Mouse (Mus musculus) ovary, postnatal 14 days (tissue): ENCODE measurements around the gene Mepce.
"Not testable (repeated sequence)": the region's sequence is repeated elsewhere in the genome, so short reads cannot be mapped to it uniquely, and the experiment has no call there.

Experiments used
- DNase-seq: peaks from one replicate; pipeline ENCODE4 v3.0.0; 2022; ENCODE audit warnings: low spot score

Gene Mepce

DNA sequence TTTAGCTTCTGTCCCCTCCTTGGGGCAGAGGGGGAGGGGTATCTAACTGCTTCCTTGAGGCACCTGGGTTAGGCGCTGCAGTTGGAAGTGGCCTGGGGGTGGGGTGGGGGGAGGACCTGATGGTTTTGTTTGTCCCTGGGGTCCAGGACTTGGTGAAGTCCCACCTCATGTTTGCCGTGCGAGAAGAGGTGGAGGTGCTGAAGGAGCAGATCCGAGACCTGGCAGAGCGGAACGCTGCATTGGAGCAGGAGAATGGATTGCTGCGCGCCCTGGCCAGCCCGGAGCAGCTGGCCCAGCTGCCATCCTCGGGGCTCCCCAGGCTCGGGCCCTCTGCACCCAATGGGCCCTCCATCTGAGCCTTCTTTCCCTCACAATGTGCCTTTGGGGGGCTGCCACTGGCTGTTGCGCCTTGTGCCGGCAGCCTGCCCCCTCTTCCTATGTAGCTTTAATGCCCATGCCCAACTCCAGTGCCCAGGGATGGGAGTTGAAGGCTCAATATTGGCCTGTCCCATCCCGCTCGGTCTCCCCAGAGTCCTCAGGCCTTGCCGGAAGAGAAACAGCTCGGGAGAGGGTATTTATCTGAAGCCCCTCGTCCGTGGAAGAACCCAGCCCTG, 28.4 kb downstream of the Mepce start:
- DNase-seq, result no peak

DNA sequence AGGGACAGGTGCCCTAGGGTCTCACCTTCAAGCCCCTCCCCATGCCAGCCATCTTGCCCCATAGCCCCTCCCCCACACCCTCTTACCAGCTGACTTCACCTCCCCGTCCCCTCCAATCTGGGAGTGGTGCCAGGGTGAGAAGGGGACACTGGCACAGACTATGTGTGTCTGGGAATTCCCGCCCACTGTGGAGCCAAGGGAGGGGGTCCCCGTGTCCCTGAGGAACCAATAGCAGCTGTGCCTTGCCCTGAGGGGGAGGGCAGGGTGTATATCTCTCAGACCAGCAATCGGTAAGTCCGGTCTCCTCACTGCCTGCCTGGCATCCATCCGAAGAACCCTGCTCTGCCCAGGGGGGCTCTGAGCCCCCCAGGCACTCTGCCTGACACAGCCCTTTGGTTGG, 29.6 kb downstream of the Mepce start:
- DNase-seq, result no peak

DNA sequence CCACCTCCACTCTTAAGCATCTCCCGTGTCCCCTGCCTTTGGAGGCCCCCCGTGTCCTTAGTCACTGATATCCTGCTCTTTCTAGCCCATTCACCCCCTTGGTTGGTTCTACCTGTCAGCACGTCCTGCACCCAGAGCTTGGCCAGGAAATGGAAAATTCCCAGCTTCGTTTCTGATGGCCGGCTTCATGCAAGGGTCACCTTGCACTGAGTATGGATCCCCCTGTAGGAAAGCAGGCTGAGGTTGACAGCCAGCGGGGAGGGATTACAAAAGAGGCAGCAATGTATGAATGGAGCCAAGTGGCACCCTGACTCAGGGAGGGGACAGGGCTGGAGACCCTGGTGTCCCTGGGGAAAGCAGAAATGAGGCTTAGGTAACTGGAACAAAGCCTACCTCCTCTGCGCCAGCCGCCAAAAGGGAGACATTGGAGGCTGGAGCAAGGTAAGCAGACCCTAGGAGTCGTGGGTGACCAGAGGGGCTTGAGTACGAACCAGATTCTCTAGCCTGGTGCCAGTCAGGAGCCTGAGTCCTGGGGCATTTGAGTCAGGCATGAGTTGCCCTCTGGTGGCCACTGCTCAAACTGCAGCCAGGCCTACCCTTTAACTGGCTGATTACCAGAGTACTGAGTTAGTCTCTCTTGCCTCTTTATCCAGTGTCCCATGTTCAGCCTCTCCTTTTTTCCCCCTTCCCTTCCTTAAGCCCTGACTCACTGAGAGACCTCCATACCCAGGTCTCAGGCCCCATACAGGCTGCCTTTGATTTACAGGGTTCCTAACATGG, 30.4 kb downstream of the Mepce start:
- DNase-seq, result peak; percentile 82

DNA sequence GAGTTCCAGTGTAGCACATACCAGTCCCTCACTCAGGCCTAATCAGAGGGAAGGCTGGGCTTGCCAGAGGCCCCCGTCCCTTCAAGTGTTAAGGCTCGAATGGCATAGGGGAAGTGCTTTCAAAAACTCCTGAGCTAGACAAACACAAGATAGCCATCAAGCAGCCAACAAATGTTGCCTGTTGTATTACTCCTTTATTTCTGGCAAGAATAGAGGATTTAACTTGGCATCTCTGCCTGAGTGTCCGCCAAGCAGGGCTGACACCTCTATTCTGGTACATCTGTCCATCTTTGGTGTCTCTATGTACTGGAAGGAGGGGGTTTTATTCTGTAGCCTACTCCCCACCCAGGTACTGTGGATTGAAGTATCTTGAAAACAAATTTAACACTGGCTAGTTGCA, 31.3 kb downstream of the Mepce start:
- no peak for DNase-seq

DNA sequence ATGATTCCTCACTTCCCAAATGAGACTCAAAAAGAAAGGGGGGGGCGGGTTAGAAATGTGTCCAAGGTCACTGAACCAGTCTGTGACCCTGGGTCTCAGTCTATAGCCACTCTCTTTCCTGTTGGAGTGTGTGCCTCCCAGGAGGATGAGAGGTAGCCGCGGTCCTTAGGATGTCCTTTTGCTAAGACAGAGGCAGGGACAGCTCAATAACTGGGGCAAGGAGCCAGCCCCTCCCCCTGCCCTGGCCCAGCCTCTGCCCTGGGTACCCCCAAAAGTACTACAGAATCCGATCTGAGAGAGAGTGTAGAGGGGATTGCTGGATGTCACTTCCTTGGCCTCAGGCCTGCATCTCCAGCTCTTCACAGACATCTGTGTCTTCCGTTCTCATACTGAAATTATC, 32.0 kb downstream of the Mepce start:
- no peak for DNase-seq

DNA sequence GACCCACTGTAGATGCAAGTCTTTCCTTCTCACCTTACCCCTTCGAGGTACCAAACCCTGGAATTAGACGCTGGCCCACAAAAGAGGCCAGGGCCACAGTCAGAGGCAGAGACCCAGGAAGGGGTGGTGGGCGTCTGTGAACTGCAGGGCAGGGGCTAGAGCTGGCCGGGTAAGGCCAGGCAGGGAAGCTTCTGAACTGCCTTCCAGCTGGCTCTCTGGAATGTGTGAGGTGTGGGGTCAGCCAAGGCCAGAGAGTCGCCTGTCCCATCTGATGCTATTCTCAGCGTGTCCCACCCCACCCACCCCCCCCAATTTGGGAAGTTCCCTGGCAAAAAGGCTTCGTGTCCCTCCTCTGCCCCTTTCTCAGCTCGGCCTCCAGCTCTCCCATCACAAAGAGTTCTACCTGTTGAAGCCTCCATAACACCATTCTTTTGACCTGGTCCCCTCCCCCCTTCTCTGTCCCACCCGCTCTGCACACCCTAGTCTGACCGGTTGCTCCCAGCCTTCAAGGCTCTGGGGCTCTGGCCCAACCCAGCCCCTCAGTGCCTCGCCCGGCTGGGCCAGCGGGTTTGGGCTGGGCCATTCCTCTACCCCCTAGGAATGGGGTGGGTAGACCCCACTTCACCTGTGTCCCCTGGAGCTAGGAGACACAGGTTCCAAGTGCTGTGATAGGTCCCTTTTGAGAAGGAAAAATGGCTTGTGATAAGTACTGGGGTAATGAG, 34.2 kb downstream of the Mepce start:
- no peak for DNase-seq

DNA sequence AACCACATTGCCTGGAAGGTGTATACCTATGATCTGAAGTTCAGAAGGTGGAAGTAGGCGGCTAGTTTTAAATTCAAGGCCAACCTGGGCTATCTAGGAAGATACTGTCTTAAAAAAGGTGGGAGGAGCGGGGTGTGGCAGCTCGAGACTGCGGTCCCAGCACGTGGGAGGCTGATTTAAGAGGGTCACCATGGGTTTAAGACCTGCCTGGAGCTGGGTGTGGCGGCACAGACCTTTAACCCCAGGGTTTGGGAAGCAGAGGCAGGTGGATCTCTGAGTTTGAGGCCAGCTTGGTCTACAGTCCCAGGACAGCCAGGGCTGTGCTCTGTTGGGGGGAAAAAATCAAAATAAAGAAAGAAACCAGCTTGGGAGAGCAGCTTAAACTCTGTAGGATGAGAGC, 35.5 kb downstream of the Mepce start:
- DNase-seq, result no peak

DNA sequence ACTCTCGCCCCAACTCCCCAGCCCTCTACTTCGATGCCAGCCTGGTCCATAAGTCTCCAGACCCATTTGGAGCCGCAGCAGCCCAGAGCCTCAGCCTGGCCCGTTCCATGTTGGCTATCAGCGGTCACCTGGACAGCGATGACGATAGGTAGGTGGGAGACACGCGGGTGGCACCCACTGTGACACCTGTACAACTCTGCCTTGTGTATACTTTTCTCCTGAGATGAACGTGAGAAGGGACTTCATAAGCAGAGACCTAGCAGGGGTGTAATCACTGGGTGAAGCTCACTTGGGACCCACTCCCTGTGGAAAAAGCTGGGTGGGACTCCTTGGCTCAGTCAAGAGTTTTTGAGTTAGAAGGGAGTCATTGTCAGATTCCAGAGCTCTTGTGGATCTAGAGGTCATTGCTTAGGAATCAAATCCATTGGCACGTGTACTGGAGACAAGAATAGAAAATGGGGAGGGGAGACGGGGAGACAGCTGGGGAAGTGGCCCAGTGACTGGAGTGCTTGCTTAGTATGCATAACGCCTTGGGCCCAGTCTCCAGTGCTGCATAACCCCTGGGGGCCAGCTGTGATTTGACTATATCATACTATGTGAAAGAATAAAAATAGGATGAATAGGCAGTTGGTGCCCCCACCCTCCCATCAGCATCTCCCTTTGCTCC, 36.1 kb downstream of the Mepce start:
- no peak for DNase-seq

DNA sequence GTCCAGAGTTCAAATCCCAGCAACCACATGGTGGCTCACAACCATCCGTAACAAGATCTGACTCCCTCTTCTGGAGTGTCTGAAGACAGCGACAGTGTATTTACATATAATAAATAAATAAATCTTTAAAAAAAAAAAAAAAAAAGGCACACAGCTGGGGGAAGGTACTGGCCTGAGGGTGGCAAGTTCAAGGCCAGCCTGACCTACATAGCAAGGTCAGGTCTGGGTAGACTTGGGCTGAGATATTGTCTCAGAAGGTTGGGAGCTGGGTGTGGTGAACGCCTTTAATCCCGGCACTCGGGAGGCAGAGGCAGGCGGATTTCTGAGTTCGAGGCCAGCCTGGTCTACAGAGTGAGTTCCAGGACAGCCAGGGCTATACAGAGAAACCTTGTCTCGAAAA, 37.2 kb downstream of the Mepce start:
- not testable (repeated sequence) for DNase-seq

DNA sequence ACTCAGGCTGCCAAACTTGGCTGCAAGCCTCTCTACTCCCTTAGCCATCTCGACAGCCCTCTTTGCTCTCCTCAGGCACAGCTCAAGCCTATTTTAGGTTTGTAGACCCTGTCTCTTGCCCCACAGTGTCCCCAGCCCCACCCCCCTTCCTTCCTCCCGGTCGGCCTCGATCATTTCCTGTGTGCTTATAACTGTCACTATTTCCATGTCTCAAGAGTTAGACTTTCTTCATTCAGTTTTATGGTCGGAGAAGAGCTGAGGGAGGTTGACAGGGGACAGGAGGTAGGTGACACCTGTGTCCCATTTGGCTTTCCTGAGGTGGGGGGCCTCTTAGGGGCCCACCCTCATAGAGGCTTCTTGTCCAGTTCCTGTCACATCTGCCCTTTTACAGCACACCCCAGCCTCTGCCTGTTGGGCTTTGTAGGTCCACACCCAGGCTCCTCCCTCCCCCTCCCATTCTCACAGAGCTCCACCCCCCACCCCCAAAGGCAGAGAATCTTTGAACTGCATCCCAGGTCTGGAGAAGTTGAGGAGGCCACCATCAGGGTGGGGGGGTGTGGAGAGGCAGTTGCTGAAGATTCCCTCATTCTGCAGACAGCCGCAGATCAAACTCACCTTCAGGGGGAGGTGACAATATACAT, 38.1 kb downstream of the Mepce start:
- no peak for DNase-seq

DNA sequence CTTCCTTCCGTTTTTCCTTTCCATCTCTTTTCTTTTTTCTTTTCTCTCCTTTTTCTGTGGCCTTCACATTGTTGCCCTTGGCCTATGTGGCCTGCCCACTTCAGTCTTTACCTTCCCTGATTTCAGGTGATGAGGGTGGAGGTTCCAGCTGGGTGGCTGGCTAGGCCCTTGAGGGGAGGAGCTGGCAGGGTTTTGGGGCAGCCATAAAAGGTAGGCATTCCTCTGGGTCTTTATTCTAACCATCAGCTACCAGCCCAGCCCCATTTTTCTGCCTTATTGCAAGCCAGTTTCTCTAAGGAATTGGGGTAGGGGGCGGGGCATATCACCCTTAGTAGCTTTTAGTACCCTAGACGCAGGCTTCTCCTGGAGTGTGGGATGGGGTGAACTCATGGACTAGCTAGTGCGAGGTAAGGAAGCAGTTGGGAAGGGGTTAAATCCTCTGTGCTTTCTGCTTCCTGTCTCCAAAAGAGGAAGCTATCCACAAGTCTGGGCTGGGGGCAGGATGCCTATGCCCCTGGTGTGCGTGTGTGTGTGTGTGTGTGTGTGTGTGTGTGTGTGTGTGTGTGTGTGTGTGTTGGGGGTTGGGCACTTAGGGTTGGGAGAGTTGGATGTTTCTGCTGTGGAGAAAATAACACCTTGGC, 39.2 kb downstream of the Mepce start:
- DNase-seq, result no peak

DNA sequence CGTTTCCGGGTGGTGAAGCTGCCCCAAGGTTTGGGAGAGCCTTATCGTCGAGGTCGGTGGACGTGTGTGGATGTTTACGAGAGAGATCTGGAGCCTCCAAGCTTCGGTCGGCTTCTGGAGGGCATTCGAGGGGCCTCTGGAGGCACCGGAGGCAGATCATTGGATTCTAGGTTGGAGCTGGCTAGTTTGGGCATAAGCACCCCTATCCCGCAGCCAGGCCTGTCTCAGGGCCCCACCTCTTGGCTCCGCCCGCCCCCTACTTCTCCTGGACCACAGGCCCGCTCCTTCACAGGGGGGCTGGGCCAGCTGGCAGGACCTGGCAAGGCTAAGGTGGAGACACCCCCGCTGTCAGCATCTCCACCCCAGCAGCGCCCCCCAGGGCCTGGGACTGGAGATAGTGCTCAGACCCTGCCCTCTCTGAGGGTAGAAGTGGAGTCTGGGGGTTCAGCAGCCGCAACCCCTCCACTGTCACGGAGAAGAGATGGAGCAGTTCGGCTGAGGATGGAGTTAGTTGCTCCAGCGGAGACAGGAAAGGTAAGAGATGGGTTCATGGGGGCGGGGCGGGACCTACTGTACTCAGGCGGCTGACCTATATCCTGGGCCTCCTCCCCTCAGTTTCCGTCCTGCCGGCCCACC, 40.0 kb downstream of the Mepce start:
- DNase-seq, result no peak

DNA sequence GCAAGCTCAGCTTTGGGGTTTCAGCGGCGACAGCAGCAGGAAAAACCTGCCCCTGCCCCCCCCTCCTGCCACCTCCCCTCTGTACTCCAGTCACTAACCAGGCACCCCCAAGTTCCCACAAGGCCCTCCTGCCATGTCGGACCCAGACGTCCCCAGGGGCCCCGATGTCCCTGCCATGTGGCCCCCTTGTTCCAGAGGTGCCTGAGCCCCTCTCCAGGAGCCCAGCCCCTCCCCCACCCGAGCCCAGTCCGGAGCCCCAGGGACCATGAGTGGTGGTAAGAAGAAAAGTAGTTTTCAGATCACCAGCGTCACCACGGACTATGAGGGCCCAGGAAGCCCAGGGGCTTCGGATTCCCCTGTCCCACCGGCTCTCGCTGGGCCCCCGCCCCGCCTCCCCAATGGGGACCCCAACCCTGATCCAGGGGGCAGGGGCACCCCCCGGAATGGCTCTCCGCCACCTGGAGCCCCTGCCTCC, 40.6 kb downstream of the Mepce start:
- DNase-seq, result no peak

DNA sequence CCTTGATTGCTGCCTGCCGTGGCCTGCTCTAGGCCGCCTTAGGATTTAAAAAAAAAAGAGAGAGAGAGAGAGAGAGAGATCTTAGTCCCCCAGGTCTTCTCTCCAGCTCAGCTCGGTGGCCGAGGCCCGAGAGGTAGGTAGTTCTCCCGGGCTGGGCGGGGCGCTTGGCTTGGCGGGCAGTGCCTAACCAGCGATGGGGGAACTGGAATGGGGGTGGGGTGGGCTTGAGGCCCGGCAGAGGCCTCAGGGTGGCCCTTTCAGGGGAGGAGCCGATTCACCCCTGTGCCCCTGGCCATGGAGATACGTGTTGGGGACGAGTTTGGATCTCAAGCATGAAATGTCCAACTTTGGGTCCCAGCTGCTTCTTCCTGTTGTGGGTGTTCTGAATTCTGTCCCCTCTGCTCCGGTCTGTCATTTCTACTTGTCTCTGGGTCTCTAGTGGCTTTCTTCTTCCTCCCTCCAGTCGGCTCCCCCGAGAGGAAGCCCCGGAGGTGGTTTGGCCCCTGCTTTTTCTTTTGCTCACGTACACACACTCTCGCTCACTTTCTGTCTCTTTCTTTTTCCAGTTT, 41.1 kb downstream of the Mepce start:
- peak; percentile 52 for DNase-seq

DNA sequence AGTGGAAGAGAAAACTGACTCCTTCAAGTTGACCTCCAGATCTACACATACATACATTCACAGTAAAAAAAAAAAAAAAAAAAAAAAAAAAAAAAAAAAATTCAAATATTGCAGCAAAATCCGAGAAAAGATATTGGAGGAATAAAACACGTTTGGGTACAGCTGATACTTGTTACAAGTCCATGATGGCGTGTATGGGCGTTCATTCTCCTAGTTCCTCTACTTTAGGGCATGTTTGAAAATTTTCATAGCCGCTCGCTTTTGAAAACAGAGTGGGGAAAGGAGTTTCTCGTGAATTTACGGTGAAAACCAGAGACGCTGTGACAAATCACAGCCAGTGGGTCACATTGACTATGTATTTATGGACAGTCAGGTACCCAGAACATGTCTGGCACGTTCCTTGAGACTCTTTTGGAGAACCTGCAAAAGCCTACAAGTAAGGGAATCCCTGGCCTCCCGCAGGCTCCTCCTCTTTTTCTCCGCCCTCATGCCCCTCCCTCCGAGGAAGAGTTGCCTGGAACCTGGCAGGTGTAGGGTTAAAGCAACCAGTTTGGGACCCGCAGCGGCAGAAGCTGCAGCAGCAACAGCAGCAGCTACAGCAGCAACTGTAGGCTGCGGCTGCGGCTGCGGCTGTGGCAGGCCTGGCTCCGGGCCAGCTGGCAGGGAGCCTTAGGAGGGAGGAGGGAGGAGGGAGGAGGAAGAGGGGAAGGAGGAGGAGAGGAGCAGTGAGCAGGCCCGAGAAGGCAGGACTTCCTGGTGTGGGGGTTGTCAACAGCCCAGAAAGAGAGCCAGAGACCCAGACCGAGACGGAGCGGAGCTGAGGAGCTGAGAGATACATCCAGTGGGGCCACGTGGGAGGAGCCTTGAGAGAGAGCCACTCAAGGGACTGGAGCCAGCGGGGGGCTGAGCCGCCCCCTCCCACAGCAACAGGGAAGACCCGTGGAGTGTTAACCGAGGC, 42.0 kb downstream of the Mepce start, which contains the start of gene Tsc22d4:
TSS of gene Tsc22d4 (plus strand) at position 517 of the 958 bp plus-strand sequence.
- DNase-seq, result peak; percentile 96

DNA sequence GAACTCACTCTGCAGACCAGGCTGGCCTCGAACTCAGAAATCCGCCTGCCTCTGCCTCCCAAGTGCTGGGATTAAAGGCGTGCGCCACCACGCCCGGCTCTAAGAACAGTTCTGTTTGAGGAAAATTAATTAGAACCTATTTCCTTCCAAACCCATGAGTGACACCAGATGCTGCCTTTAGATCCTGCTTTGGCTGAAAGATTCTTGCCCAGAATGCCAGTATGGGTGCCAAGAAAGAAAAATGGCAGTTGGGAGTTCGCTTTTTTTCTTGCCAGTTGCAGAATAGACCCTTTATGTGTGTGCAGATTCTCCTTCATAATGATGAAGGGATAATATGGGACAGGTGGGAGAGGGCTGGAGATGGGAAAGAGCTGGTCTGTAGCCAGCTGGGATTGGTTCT, 43.3 kb downstream of the Mepce start:
- DNase-seq, result no peak

DNA sequence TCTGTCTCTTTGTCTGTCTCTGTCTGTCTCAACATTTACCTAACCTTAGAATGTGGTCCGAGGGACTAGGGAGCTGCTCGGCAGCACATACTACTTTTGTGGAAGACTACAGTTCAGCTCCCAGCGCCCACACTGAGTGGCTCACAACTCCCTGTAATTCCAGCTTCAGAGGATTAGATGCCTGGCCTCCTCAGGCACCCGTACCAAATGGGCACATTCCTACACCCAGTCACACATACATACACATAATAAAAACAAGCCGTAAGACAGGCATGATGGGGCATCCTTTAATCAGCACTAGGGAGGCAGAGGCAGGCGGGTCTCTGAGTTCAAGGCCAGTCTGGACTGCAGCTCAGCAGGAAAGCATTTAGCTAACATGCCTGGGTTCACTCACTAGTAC, 44.6 kb downstream of the Mepce start:
- DNase-seq, result no peak

DNA sequence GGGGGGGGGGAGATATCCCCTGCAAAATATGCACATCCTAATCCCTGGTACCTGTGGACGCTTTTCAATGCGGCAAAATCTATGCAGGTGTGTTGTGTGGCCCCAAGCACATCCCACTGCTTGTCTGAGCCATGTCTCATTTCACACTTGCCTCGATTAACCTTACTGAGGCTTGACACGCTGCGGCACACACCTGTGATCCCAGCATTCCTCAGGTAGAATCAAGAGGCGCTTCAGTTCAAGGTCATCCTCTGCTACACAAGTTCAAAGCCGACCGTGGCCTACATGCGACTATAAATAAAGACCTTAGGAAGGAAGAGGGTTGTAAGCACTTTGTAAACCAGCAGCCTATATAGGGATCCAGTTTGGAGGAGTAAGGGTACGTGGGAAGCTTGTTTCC, 45.4 kb downstream of the Mepce start:
- DNase-seq, result no peak
